Mouse (Mus musculus): ENCODE data around the gene Fcna.

- no peak for TF ChIP-seq CTCF (IDR thresholded peaks at IDR 0.05; ENCODE audit: low read depth)
- TF ChIP-seq EP300 (optimal IDR thresholded peaks at IDR 0.05) = no peak
Observed at GRCm38 (mm10) chr2:25580621-25581101, 47.2 kb downstream of the Fcna start.
